Mouse (Mus musculus) cerebellum, adult 18-20 months (tissue): Measurements from ENCODE around the gene Zfpm1.
"Not testable (repeated sequence)": the region's sequence is repeated elsewhere in the genome, so short reads cannot be mapped to it uniquely, and the experiment has no call there.

ENCODE experiments used
- DNase-seq, 2 experiments: peaks; one replicate each; pipeline ENCODE4 v3.0.0; 2021

The Zfpm1 gene

GRCm38 (mm10) chr8:122301081-122301480 is 19.1 kb downstream of the Zfpm1 start:
- DNase-seq: no peak

- no peak for DNase-seq
Observed at GRCm38 (mm10) chr8:122301866-122302265, 19.9 kb downstream of the Zfpm1 start.

GRCm38 (mm10) chr8:122303451-122303850 is 21.5 kb downstream of the Zfpm1 start:
- no peak for DNase-seq

GRCm38 (mm10) chr8:122304058-122304457 is 22.1 kb downstream of the Zfpm1 start:
- DNase-seq: no peak

- DNase-seq: no peak
Observed at GRCm38 (mm10) chr8:122306660-122307399, 24.9 kb downstream of the Zfpm1 start.

- peak; percentile 32 to 40 for DNase-seq
Observed at GRCm38 (mm10) chr8:122307836-122308235, 25.9 kb downstream of the Zfpm1 start.

- no peak for DNase-seq
Observed at GRCm38 (mm10) chr8:122309272-122309671, 27.3 kb downstream of the Zfpm1 start.

- DNase-seq: no peak
Observed at GRCm38 (mm10) chr8:122311115-122311514, 29.2 kb downstream of the Zfpm1 start.

- no peak for DNase-seq
Observed at GRCm38 (mm10) chr8:122312553-122312952, 30.6 kb downstream of the Zfpm1 start.

GRCm38 (mm10) chr8:122313310-122313709 is 31.4 kb downstream of the Zfpm1 start:
- no peak for DNase-seq

- DNase-seq: no peak
Observed at GRCm38 (mm10) chr8:122314899-122315496, 33.1 kb downstream of the Zfpm1 start.

- no peak for DNase-seq
Observed at GRCm38 (mm10) chr8:122316402-122316801, 34.5 kb downstream of the Zfpm1 start.

GRCm38 (mm10) chr8:122317918-122318475 is 36.1 kb downstream of the Zfpm1 start:
- no peak for DNase-seq

GRCm38 (mm10) chr8:122319045-122319707 is 37.2 kb downstream of the Zfpm1 start:
- no peak for DNase-seq

- DNase-seq: no peak
Observed at GRCm38 (mm10) chr8:122319708-122320075, 37.8 kb downstream of the Zfpm1 start.

- DNase-seq: no peak
Observed at GRCm38 (mm10) chr8:122320541-122320940, 38.6 kb downstream of the Zfpm1 start.

GRCm38 (mm10) chr8:122321455-122321921 is 39.5 kb downstream of the Zfpm1 start:
- no peak for DNase-seq

- no peak for DNase-seq
Observed at GRCm38 (mm10) chr8:122322126-122322525, 40.2 kb downstream of the Zfpm1 start.

GRCm38 (mm10) chr8:122322792-122323191 is 40.9 kb downstream of the Zfpm1 start:
- no peak for DNase-seq

- not testable (repeated sequence) for DNase-seq
Observed at GRCm38 (mm10) chr8:122323951-122324402, 42.0 kb downstream of the Zfpm1 start.

GRCm38 (mm10) chr8:122325196-122325595 is 43.3 kb downstream of the Zfpm1 start:
- no peak for DNase-seq

- DNase-seq: no peak
Observed at GRCm38 (mm10) chr8:122326114-122326542, 44.2 kb downstream of the Zfpm1 start.

GRCm38 (mm10) chr8:122329072-122329471 is 47.1 kb downstream of the Zfpm1 start:
- DNase-seq: no peak
